Mouse (Mus musculus) common myeloid progenitor, adult 5-6 weeks (primary cell): ENCODE results near the gene Gm21860. TPM values are rescaled to one million over a fixed set of nuclear protein-coding genes. Genes with fewer than 3 reads are reported as not detected.
"Not testable (repeated sequence)": the region's sequence is repeated elsewhere in the genome, so short reads cannot be mapped to it uniquely, and the experiment has no call there.

Experiments
- ATAC-seq: replicated peaks from 2 replicates; pipeline ENCODE4 v1.8.0; 2016; ENCODE audit warnings: low read depth, mild to moderate bottlenecking, moderate TSS enrichment, inconsistent platforms; ENCODE audit not compliant: poor library complexity, severe bottlenecking
- total RNA-seq: library from RNA; stranded (forward); fragments of 200-1000, 187-1606 nt; gene quantifications from 2 replicates; pipeline ENCODE4 v1.2.3, GENCODE M21; 2017

The Gm21860 gene
- total RNA-seq = not detected in 2 replicates

DNA sequence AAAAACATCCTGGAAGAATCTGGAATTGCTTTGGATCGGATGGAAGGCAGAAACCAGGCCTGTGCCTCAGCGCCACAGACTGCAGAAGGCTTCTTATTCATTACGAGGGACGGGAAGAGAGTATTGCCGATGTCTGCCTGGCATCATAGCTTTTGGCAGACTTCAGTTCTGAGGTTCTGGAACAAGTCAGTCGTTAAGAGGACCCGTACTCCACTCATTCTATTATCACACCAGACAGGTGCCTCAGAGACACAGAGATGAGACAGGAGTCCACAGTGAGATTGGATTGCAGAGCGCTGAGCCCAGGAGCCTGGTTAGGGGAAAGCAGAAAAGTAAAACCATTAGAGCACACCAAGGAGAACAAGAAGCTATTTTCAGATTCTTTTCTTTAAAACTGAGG lies at the start of gene Gm21860:
Gene Gm21860 (minus strand): TSS at position 101 of the 400 bp plus-strand sequence.
- ATAC-seq = not testable (repeated sequence)

DNA sequence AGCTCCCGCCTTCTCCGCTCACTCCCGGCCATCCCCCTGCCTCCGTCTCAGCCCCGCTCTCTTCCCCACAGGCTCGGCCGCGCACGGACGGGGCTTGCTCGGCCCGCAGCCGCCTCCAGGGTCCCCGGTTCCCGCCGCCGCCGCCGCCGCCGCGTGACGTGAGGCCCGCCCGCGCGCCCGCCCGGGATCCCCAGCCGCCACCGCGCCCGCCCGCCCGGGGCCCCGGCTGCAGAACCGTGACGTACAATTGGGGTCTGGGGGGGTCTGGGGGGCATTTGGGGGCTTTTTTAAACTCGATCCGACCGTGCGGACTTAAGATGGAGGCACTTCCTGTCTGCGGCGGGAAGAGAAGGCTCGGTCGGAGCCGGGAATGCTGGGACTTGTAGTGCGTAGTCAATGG lies 29.8 kb upstream of the Gm21860 start, which contains the start of gene Gm47283:
Gene Gm47283 (plus strand): TSS at position 301 of the 400 bp plus-strand sequence.
- ATAC-seq = not testable (repeated sequence)

DNA sequence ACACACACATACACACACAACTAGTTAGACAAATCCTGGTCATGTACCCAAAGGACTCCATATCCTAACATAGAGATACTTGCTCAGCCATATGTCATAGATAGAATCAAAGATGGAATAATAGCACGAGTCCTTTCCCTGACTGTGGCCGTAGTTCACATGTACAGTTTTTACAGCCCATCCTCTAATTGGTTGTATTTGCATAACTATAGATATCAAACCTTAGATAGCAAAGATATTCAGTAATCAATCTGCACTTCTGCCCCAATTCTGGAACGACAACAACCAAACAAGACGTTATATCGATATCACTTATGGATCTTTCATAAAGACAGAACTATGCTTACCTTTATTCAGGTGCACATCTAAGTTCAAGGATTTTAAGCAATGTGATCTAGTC lies 9.4 kb downstream of the Gm21860 start:
- not testable (repeated sequence) for ATAC-seq

DNA sequence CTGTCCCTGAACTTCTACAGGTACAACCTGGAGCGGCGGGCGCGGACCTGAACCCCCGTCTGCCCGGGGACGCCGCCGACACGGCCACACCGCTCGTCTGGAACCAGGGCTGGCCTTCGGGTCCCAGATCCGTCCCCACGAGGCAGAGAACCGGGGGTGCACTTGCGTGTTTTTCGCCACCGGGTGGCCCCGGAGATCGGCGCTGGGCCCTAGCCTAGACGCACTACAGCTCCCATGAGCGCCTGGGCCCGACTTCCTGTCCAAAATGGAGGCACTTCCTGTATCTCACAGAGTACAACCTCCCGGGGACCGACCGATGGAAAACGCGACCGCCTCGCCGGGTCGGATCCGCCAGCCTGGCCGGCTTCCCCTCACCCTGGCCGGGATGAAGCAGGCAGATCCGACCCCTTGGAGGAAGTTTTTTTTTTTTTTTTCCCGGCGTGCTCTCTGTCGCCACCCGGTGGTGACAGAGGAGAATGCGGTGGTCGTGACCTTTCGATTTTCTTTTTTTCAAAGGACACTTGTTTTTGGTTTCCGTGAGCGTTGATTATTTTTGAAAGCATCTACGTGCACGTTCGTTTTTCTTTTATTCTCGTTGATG lies 10.1 kb downstream of the Gm21860 start:
- ATAC-seq = peak; percentile 71

DNA sequence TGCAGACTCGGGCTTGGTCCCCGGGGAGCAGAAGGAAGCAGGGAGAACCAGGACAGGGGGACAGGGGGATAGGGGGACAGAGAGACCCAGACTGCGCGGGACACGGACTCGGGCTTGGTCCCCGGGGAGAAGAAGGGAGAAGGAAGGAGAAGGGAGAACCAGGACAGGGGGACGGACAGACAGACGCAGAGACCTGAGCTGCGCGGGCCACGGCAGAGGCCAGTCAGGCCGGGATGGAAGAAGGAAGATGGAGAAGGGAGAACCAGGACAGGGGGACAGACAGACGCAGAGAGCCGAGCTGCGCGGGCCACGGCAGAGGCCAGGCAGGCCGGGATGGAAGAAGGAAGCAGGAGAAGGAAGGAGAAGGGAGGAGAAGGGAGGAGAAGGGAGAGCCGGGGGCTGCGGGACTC lies 10.8 kb downstream of the Gm21860 start:
- no peak for ATAC-seq

DNA sequence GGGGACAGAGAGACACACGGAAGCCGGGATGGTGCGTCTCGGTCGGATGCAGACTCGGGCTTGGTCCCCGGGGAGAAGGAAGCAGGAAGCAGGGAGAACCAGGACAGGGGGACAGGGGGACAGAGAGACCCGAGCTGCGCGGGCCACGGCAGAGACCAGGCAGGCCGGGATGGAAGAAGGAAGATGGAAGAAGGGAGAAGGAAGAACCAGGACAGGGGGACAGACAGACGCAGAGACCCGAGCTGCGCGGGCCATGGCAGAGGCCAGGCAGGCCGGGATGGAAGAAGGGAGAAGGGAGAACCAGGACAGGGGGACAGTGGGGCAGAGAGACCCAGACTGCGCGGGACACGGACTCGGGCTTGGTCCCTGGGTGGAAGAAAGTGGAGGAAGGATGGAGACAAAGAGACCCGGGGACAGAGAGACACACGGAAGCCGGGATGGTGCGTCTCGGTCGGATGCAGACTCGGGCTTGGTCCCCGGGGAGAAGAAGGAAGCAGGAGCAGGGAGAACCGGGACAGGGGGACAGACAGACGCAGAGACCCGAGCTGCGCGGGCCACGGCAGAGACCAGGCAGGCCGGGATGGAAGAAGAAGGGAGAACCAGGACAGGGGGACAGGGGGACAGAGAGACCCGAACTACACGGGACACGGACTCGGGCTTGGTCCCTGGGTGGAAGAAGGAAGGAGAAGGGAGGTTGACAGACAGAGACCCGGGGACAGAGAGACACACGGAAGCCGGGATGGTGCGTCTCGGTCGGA lies 11.4 kb downstream of the Gm21860 start:
- ATAC-seq = not testable (repeated sequence)

DNA sequence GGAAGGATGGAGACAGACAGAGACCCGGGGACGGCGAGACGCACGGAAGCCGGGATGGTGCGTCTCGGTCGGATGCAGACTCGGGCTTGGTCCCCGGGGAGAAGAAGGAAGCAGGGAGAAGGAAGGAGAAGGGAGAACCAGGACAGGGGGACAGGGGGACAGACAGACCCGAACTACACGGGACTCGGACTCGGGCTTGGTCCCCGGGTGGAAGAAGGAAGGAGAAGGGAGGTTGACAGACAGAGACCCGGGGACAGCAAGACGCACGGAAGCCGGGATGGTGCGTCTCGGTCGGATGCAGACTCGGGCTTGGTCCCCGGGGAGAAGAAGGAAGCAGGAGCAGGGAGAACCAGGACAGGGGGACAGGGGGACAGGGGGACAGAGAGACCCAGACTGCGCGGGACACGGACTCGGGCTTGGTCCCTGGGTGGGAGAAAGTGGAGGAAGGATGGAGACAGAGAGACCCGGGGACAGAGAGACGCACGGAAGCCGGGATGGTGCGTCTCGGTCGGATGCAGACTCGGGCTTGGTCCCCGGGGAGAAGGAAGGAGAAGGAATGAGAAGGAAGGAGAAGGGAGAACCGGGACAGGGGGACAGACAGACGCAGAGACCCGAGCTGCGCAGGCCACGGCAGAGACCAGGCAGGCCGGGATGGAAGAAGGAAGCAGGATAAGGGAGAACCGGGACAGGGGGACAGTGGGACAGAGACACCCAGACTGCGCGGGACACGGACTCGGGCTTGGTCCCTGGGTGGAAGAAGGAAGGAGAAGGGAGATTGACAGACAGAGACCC lies 12.2 kb downstream of the Gm21860 start:
- ATAC-seq = not testable (repeated sequence)

DNA sequence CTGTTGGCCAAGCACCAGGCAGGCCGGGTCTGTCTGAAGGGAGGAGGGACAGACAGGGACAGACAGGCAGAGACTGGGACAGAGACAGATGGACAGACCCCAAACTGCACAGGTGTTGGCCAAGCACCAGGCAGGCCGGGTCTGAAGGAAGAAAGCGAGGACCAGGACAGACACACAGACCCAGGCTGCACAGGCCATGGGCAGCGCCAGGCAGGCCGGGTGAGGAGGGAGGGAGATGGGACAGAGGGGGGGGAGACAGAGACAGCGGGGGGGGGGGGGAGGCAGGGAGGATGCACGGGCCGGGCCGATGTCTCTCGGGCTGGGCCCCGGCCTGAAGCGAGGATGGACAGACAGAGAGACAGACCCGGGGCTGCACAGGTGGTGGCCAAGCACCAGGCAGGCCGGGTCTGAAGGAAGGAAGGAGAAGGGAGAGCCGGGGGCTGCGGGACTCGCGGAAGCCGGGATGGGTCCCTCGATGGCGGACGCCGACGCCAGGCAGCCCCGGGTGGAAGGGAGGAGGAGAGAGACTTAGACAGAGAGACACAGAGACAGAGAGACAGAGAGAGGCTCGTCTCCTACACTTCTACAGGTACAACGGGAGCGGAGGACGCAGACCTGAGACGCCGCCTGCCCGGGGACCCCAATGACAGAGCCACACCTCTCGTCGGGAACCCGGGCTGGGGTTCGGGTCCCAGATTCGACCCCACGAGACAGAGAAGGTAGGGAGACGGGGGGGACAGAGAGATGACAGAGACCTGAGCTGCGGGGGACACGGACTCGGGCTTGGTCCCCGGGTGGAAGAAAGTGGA lies 13.0 kb downstream of the Gm21860 start:
- ATAC-seq = not testable (repeated sequence)

DNA sequence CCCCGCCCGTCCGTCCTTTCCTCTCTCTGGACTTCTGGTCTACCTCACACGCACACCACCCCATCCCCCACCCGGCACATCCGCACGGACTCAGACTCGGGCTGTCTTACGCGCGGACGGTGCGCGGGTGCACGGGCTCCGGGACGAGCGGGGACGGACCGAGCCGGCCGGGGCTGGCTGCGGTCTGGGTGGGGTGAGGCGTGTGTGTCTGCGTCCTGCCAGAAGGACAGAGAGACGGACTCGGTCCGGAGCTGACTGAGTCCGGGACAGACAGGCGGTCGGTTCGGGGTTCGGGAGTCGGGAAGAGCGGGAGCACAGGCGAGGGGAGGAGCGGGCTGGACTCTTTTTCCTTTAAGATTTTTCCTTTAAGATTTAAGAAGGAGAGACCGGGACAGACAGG lies 13.6 kb downstream of the Gm21860 start:
- not testable (repeated sequence) for ATAC-seq

DNA sequence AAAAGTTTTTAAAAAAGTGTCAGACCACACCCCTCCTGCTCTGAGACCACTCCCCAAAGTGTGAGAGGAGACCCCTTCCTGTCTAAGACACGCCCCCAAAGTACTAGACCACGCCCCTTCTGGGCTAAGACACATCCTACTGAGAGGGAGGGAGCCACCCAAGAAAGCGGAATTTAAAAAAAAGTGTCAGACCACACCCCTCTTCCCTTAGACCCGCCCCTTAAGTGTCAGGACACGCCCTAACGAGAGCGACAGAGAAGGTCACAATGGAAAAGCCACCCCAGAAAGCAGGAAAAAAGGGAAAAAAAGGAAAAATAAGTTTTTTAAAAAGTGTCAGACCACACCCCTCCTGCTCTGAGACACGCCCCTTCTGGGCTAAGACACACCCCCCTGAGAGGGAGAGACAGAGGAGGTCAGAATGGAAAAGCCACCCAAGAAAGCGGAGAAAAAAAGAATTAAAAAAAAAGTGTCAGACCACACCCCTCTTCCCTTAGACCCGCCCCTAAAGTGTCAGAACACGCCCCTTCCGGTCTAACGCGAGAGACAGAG lies 14.5 kb downstream of the Gm21860 start:
- peak; percentile 23 for ATAC-seq

DNA sequence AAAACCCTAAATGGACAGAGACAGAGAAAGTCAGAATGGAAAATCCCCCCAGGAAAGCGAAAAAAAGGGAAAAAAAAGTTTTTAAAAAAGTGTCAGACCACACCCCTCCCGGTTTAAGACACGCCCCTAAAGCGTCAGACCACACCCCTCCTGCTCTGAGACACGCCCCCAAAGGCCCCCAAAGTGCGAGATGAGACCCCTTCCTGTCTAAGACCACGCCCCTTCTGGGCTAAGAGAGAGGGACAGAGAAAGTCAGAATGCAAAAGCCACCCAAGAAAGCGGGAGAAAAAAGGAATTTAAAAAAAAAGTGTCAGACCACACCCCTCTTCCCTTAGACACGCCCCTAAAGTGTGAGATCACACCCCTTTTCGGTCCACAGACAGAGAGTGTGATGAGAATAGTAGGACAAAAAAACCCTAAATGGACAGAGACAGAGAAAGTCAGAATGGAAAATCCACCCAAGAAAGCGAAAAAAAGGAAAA lies 15.0 kb downstream of the Gm21860 start:
- ATAC-seq = peak; percentile 13

DNA sequence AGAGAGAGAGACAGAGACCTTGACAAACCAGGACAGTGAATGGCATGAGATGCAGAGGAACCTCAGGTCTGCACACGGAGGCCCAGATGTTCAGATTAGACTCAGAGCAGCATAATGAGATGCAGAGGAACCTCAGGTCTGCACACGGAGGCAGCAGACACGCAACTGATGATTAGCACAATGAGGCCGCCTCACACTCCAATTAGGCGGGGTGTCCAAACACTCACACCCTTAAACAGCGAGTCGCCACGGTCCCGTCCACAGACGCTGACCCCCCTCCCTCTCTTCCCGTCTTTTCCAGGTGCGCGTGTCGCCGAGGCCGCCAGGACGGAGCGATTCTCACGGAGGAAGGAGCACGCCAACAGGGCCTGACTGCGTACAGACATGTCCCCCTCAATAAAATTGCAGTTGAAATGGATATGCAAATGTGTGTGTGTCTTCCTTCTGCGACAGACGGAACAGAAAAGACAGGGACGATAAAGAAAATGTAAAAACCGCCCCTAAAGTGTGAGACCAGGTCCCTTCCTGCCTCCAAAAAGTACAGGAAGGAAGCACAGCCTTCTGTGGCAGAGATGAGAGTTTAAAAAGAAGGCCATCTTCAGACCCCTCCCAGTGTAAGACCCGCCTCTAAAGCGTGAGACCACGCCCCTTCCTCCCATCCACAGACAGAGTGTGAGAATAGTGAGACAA lies 15.6 kb downstream of the Gm21860 start:
- peak; percentile 9 for ATAC-seq

DNA sequence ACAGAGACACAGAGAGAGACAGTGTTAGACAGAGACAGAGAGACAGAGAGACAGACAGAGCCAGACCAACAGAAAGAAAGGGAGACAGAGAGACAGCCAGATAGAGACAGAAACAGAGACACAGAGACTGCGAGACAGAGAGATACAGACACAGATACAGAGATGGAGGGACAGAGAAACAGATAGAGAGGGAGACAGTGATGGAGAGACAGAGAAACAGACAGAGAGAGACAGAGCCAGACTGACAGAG lies 16.3 kb downstream of the Gm21860 start:
- ATAC-seq = no peak

DNA sequence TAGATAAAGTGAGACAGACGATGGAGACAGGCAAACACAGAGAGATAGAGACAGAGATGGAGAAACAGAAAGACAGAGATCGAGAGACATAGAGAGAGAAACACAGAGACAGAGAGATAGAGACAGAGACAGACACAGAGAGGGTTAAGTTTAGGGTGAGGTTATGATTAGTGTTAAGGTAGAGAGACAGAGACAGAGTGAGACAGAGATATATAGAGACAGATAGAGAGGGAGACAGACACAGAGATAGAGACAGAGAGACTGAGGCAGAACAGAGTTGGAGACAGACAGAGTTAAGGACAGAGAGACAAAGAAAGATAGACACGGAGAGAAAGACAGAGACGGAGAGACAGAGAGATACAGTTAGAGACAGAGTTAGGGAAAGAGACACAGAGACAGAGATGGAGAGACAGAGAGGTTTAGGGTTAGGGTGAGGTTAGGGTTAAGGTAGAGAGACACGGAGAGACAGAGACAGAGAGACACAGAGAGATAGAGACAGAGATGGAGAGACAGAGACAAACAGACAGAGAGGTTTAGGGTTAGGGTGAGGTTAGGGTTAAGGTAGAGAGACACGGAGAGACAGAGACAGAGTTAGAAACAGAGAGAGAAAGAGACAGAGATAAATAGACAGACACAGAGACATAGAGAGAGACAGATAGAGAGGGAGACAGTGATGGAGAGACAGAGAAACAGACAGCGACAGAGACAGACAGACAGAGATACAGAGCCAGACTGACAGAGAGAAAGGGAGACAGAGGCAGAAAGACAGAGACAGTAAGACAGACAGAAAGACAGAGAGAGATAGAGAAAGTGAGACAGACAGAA lies 16.8 kb downstream of the Gm21860 start:
- ATAC-seq = no peak

DNA sequence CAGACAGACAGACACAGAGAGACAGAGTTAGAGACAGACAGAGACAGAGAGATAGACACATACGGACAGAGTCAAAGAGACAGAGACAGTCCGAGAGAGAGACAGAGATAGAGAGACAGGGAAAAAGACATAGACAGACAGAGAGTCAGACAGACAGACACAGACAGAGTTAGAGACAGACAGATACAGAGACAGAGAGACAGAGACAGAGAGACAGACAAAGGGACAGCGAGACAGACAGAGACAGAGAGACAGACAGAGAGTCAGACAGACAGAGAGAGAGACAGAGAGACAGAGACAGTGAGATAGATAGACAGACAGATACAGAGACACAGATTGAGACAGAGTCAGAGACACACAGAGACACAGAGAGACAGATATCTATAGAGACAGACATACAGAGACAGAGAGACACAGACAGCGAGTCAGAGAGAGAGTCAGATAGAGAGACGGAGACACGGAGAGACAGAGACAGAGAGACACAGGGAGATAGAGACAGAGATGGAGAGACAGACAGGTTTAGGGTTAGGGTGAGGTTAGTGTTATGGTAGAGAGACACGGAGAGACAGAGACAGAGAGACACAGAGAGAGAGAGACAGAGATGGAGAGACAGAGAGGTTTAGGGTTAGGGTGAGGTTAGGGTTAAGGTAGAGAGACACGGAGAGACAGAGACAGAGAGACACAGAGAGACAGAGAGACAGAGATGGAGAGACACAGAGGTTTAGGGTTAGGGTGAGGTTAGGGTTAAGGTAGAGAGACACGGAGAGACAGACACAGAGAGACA lies 18.2 kb downstream of the Gm21860 start:
- not testable (repeated sequence) for ATAC-seq

DNA sequence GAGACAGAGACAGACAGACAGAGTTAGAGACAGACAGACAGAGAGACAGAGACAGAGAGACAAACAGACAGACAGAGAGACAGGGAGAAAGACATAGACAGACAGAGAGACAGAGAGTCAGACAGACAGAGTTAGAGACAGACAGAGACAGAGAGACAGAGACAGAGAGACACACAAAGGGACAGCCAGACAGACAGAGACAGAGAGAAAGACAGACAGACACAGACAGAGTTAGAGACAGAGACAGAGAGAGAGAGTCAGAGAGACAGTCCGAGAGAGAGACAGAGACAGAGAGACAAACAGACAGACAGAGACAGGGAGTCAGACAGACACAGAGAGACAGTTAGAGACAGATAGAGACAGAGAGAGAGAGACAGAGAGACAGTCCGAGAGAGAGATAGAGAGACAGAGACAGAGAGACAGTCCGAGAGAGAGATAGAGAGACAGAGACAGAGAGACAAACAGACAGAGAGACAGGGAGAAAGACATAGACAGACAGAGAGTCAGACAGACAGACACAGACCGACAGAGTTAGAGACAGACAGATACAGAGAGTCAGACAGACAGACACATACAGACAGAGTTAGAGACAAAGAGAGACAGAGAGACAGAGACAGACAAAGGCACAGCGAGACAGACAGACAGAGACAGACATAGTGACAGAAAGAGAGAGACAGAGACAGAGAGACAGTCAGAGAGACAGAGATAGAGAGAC lies 19.3 kb downstream of the Gm21860 start:
- not testable (repeated sequence) for ATAC-seq

DNA sequence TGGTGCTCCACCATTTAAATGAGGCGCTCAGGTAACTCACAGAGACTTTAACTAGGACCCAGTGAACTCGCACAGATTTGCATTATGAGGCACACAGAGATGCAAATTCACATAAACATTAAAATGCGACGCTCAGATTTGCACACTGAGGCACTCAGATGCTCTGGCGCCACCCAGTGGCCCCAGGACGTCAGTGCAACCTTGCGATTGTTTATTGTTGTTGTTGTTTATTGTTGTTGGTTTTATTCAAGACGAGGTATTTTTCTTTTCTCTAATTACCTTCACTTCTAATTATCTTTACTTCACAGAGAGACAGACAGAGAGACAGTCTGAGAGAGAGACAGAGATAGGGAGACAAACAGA lies 20.3 kb downstream of the Gm21860 start:
- peak; percentile 34; the same call in 1 of the 2 replicates for ATAC-seq
